9 mouse cellular contexts compared by ENCODE assay signal in genomic region chr15:81904939-81905338, GRCm38 (mm10). TPM values are rescaled to one million over a fixed set of nuclear protein-coding genes. Genes with fewer than 3 reads are reported as not detected.
DNase-seq lines count a peak whose midpoint lies in the region; ATAC-seq and TF ChIP-seq lines count a peak whose summit lies in the region.
"Had no signal": no experiment of that assay in that cellular context is flagged by ENCODE, and none has a peak within 500 bp of the region (broad histone marks: within the 10 kb centered on the region; RNA-seq: fewer than 3 reads in every experiment).

No protein-coding gene starts in this region.

- H3K27ac ChIP-seq in intestine, embryonic 14.5 days (ENCODE audit: low read depth): no peak overlapping the region
- H3K27ac ChIP-seq in intestine, embryonic 16.5 days (ENCODE audit: low read length): no peak overlapping the region
- H3K27ac ChIP-seq in ES-E14 (ENCODE audit: insufficient read depth, low read depth, low read length, poor library complexity, severe bottlenecking): no peak overlapping the region
- no peak overlapping the region for H3K27ac ChIP-seq in midbrain, postnatal 0 days (ENCODE audit: low read depth, low read length)
- H3K27ac ChIP-seq in stomach, postnatal 0 days (replicated peaks): no peak overlapping the region
- H3K27ac ChIP-seq: midbrain, embryonic 12.5 days had no signal

- H3K36me3 ChIP-seq in intestine, embryonic 14.5 days (ENCODE audit: control insufficient read depth, insufficient read depth, low read length): peaks cover 88% of the 10 kb centered on the region
- peaks cover 34% of the 10 kb centered on the region for H3K36me3 ChIP-seq in intestine, embryonic 16.5 days (ENCODE audit: control insufficient read depth, insufficient read depth, low read length)
- H3K36me3 ChIP-seq in ES-E14 (ENCODE audit: control insufficient read depth, insufficient read depth, low read length, poor library complexity, severe bottlenecking): peaks cover 47% of the 10 kb centered on the region
- peaks cover 54% of the 10 kb centered on the region for H3K36me3 ChIP-seq in midbrain, postnatal 0 days (ENCODE audit: insufficient read depth, low read length)
- peaks cover 38% of the 10 kb centered on the region for H3K36me3 ChIP-seq in stomach, postnatal 0 days (ENCODE audit: control insufficient read depth, insufficient read depth, low read length)

- peak; percentile 82 for TF ChIP-seq CTCF in midbrain, postnatal 0 days (IDR thresholded peaks at IDR 0.05)
- TF ChIP-seq CTCF in stomach, postnatal 0 days (IDR thresholded peaks at IDR 0.05; ENCODE audit: low read depth): peak; percentile 86

- H3K4me1 ChIP-seq in intestine, embryonic 14.5 days (replicated peaks; ENCODE audit: control insufficient read depth, insufficient read depth, low read length): no peaks in the 10 kb centered on the region
- H3K4me1 ChIP-seq in intestine, embryonic 16.5 days (ENCODE audit: control insufficient read depth, insufficient read depth, low read length): no peaks in the 10 kb centered on the region
- no peaks in the 10 kb centered on the region for H3K4me1 ChIP-seq in ES-E14 (ENCODE audit: control insufficient read depth in 2 of 2, insufficient read depth in 2 of 2, low read length in 2 of 2, poor library complexity in 1 of 2)
- no peaks in the 10 kb centered on the region for H3K4me1 ChIP-seq in midbrain, postnatal 0 days (ENCODE audit: insufficient read depth, low read length)
- no peaks in the 10 kb centered on the region for H3K4me1 ChIP-seq in stomach, postnatal 0 days (replicated peaks; ENCODE audit: control insufficient read depth, insufficient read depth)
- H3K4me1 ChIP-seq: midbrain, embryonic 12.5 days had no signal

- no peak overlapping the region for H3K4me3 ChIP-seq in intestine, embryonic 14.5 days (ENCODE audit: low read depth, low read length)
- no peak overlapping the region for H3K4me3 ChIP-seq in intestine, embryonic 16.5 days (ENCODE audit: low read length)
- H3K4me3 ChIP-seq in ES-E14 (ENCODE audit: insufficient read depth in 1 of 2, low read depth in 1 of 2, low read length in 2 of 2, poor library complexity in 1 of 2, severe bottlenecking in 1 of 2): no peak overlapping the region
- no peak overlapping the region for H3K4me3 ChIP-seq in midbrain, postnatal 0 days (ENCODE audit: low read depth, low read length)
- H3K4me3 ChIP-seq in stomach, postnatal 0 days (ENCODE audit: low read depth, low read length): no peak overlapping the region
- H3K4me3 ChIP-seq: midbrain, embryonic 12.5 days had no signal

- TF ChIP-seq EP300 in stomach, postnatal 0 days (optimal IDR thresholded peaks at IDR 0.05): no peak

- in situ Hi-C loops in ES-E14 (cut with MboI; ENCODE audit: low sequenced_read_pairs in 2 of 2, unreplicated experiment in 2 of 2): no loop called here

- no peak for ATAC-seq in intestine, embryonic 14.5 days (replicated peaks; ENCODE audit: low FRiP score, low TSS enrichment, low read depth)
- ATAC-seq in intestine, embryonic 16.5 days: no peak
- no peak for ATAC-seq in midbrain, postnatal 0 days (ENCODE audit: low FRiP score)
- ATAC-seq in stomach, postnatal 0 days (ENCODE audit: low FRiP score, low TSS enrichment): no peak

- no peaks in the 10 kb centered on the region for H3K9me3 ChIP-seq in intestine, embryonic 14.5 days (ENCODE audit: control insufficient read depth, low read length)
- H3K9me3 ChIP-seq in intestine, embryonic 16.5 days (ENCODE audit: control insufficient read depth, low read length): no peaks in the 10 kb centered on the region
- no peaks in the 10 kb centered on the region; the same call in 1 of the 2 replicates for H3K9me3 ChIP-seq in ES-E14 (ENCODE audit: control insufficient read depth, insufficient read depth, low read depth, low read length)
- H3K9me3 ChIP-seq in midbrain, postnatal 0 days (ENCODE audit: low read length): no peaks in the 10 kb centered on the region
- H3K9me3 ChIP-seq in stomach, postnatal 0 days (ENCODE audit: control insufficient read depth, low read length): no peaks in the 10 kb centered on the region
- H3K9me3 ChIP-seq: midbrain, embryonic 12.5 days had no signal

- peak; percentile 88 for DNase-seq in intestine, embryonic 14.5 days (ENCODE audit: low spot score)
- DNase-seq in ES-E14 (ENCODE audit: low read depth, low spot score): peak; percentile 71
- DNase-seq in c-Kit-positive CD71-positive TER-119-negative erythroid progenitor cells, embryonic 14.5 days (ENCODE audit: low read depth): peak; percentile 65
- DNase-seq in frontal cortex, postnatal 25 days (ENCODE audit: low spot score in 2 of 2): peak; percentile 70 to 80
- DNase-seq in layer of hippocampus, postnatal 10 days (ENCODE audit: low spot score in 2 of 2): peak; percentile 83 to 84
- peak; percentile 71 for DNase-seq in midbrain, postnatal 0 days (ENCODE audit: low spot score)
- peak; percentile 78 for DNase-seq in stomach, postnatal 0 days (ENCODE audit: low spot score)

- H3K4me2 ChIP-seq in intestine, embryonic 14.5 days (ENCODE audit: low read length): no peak overlapping the region
- H3K4me2 ChIP-seq in intestine, embryonic 16.5 days (ENCODE audit: low read depth, low read length): no peak overlapping the region
- no peak overlapping the region for H3K4me2 ChIP-seq in midbrain, postnatal 0 days (ENCODE audit: low read depth, low read length, poor library complexity, severe bottlenecking)
- H3K4me2 ChIP-seq in stomach, postnatal 0 days (replicated peaks; ENCODE audit: low read depth): no peak overlapping the region
- H3K4me2 ChIP-seq: midbrain, embryonic 12.5 days had no signal

- WGBS in intestine, embryonic 14.5 days: 37% methylated on average over 2 of the region's 2 CpGs
- whole genome bisulfite sequencing in intestine, embryonic 16.5 days: 45% methylated on average over 2 of the region's 2 CpGs
- WGBS in midbrain, postnatal 0 days: 39% methylated on average over 2 of the region's 2 CpGs
- 38% methylated on average over 2 of the region's 2 CpGs for WGBS in stomach, postnatal 0 days

- no peaks in the 10 kb centered on the region for H3K27me3 ChIP-seq in intestine, embryonic 14.5 days (replicated peaks; ENCODE audit: control insufficient read depth, insufficient read depth, low read length)
- no peaks in the 10 kb centered on the region for H3K27me3 ChIP-seq in intestine, embryonic 16.5 days (replicated peaks; ENCODE audit: control insufficient read depth, insufficient read depth, low read length)
- H3K27me3 ChIP-seq in midbrain, postnatal 0 days (ENCODE audit: insufficient read depth, low read length): no peaks in the 10 kb centered on the region
- H3K27me3 ChIP-seq in stomach, postnatal 0 days (ENCODE audit: control insufficient read depth, insufficient read depth, low read length): no peaks in the 10 kb centered on the region
- H3K27me3 ChIP-seq: midbrain, embryonic 12.5 days had no signal

- H3K9ac ChIP-seq in intestine, embryonic 14.5 days (ENCODE audit: low read length): no peak overlapping the region
- H3K9ac ChIP-seq in intestine, embryonic 16.5 days (ENCODE audit: low read depth, low read length): no peak overlapping the region
- no peak overlapping the region for H3K9ac ChIP-seq in ES-E14 (ENCODE audit: insufficient read depth, low read depth, low read length, poor library complexity, severe bottlenecking)
- no peak overlapping the region for H3K9ac ChIP-seq in midbrain, postnatal 0 days (replicated peaks; ENCODE audit: low read length, poor library complexity, severe bottlenecking)
- H3K9ac ChIP-seq in stomach, postnatal 0 days (ENCODE audit: low read length): no peak overlapping the region
- H3K9ac ChIP-seq: midbrain, embryonic 12.5 days had no signal

RNA-seq across cellular contexts. Expression of gene Polr3h, which starts 21.1 kb away (rescaled TPM):
- polyA plus RNA-seq in intestine, embryonic 14.5 days (2014; fragmentation: Nextera tagmentation; extraction: Ambion mirVana): 75.4 and 79.5 TPM in 2 replicates
- polyA plus RNA-seq in intestine, embryonic 16.5 days (2015; fragmentation: Nextera tagmentation; extraction: Ambion mirVana): 83.9 and 85.0 TPM in 2 replicates
- 72.4 and 83.7 TPM in 2 replicates for total RNA-seq in ES-E14 (2012; rRNA removed)
- total RNA-seq in layer of hippocampus, postnatal 10 days (2021): 10 to 100 TPM; 50.9 to 52.8 TPM
- total RNA-seq in midbrain, postnatal 0 days (2014; rRNA removed): 46.5 and 49.5 TPM in 2 replicates
- polyA plus RNA-seq in midbrain, postnatal 0 days (2015; fragmentation: Nextera tagmentation; extraction: Ambion mirVana): 77.0 and 80.3 TPM in 2 replicates
- 65.6 and 66.4 TPM in 2 replicates for polyA plus RNA-seq in stomach, postnatal 0 days (2015; fragmentation: Nextera tagmentation; extraction: Ambion mirVana)

RNA-seq across cellular contexts. Expression of gene Csdc2, which starts 31.6 kb away (rescaled TPM):
- polyA plus RNA-seq in intestine, embryonic 14.5 days (2014; fragmentation: Nextera tagmentation; extraction: Ambion mirVana): 16.0 and 19.4 TPM in 2 replicates
- 11.2 and 12.4 TPM in 2 replicates for polyA plus RNA-seq in intestine, embryonic 16.5 days (2015; fragmentation: Nextera tagmentation; extraction: Ambion mirVana)
- total RNA-seq in ES-E14 (2012; rRNA removed): 1.2 TPM in 2 replicates
- 100 to 1,000 TPM; 170 to 185 TPM for total RNA-seq in layer of hippocampus, postnatal 10 days (2021)
- total RNA-seq in midbrain, postnatal 0 days (2014; rRNA removed): 172 and 196 TPM in 2 replicates
- 323 and 327 TPM in 2 replicates for polyA plus RNA-seq in midbrain, postnatal 0 days (2015; fragmentation: Nextera tagmentation; extraction: Ambion mirVana)
- polyA plus RNA-seq in stomach, postnatal 0 days (2015; fragmentation: Nextera tagmentation; extraction: Ambion mirVana): 9.5 and 9.7 TPM in 2 replicates

RNA-seq across cellular contexts. Expression of gene Aco2, which starts 32.8 kb away (rescaled TPM):
- 171 and 178 TPM in 2 replicates for polyA plus RNA-seq in intestine, embryonic 14.5 days (2014; fragmentation: Nextera tagmentation; extraction: Ambion mirVana)
- polyA plus RNA-seq in intestine, embryonic 16.5 days (2015; fragmentation: Nextera tagmentation; extraction: Ambion mirVana): 288 and 307 TPM in 2 replicates
- total RNA-seq in ES-E14 (2012; rRNA removed): 444 and 478 TPM in 2 replicates
- total RNA-seq in layer of hippocampus, postnatal 10 days (2021): 100 to 1,000 TPM; 396 to 417 TPM
- total RNA-seq in midbrain, postnatal 0 days (2014; rRNA removed): 380 and 412 TPM in 2 replicates
- 257 and 279 TPM in 2 replicates for polyA plus RNA-seq in midbrain, postnatal 0 days (2015; fragmentation: Nextera tagmentation; extraction: Ambion mirVana)
- 130 and 141 TPM in 2 replicates for polyA plus RNA-seq in stomach, postnatal 0 days (2015; fragmentation: Nextera tagmentation; extraction: Ambion mirVana)

RNA-seq across cellular contexts. Expression of gene Phf5a, which starts 33.2 kb away (rescaled TPM):
- 179 and 194 TPM in 2 replicates for polyA plus RNA-seq in intestine, embryonic 14.5 days (2014; fragmentation: Nextera tagmentation; extraction: Ambion mirVana)
- 119 and 122 TPM in 2 replicates for polyA plus RNA-seq in intestine, embryonic 16.5 days (2015; fragmentation: Nextera tagmentation; extraction: Ambion mirVana)
- 112 and 157 TPM in 2 replicates for total RNA-seq in ES-E14 (2012; rRNA removed)
- total RNA-seq in layer of hippocampus, postnatal 10 days (2021): 10 to 100 TPM; 44.9 to 49.2 TPM
- 31.8 and 34.1 TPM in 2 replicates for total RNA-seq in midbrain, postnatal 0 days (2014; rRNA removed)
- 107 and 118 TPM in 2 replicates for polyA plus RNA-seq in midbrain, postnatal 0 days (2015; fragmentation: Nextera tagmentation; extraction: Ambion mirVana)
- 75.8 and 77.0 TPM in 2 replicates for polyA plus RNA-seq in stomach, postnatal 0 days (2015; fragmentation: Nextera tagmentation; extraction: Ambion mirVana)

RNA-seq across cellular contexts. Expression of gene Tob2, which starts 46.3 kb away (rescaled TPM):
- polyA plus RNA-seq in intestine, embryonic 14.5 days (2014; fragmentation: Nextera tagmentation; extraction: Ambion mirVana): 23.0 TPM in 2 replicates
- polyA plus RNA-seq in intestine, embryonic 16.5 days (2015; fragmentation: Nextera tagmentation; extraction: Ambion mirVana): 25.3 and 28.6 TPM in 2 replicates
- total RNA-seq in ES-E14 (2012; rRNA removed): 16.7 and 20.9 TPM in 2 replicates
- 10 to 100 TPM; 25.2 to 31.9 TPM for total RNA-seq in layer of hippocampus, postnatal 10 days (2021)
- total RNA-seq in midbrain, postnatal 0 days (2014; rRNA removed): 10.9 and 15.4 TPM in 2 replicates
- polyA plus RNA-seq in midbrain, postnatal 0 days (2015; fragmentation: Nextera tagmentation; extraction: Ambion mirVana): 12.2 and 14.2 TPM in 2 replicates
- polyA plus RNA-seq in stomach, postnatal 0 days (2015; fragmentation: Nextera tagmentation; extraction: Ambion mirVana): 18.8 and 20.5 TPM in 2 replicates

Comparison
In these comparisons a context has a peak if more than half of its experiments do, and no peak if none do; other contexts are left out.
1. RNA of gene Csdc2, which starts 31.6 kb away (polyA plus RNA-seq): 323 to 327 TPM in midbrain, postnatal 0 days; 16.0 to 19.4 TPM in intestine, embryonic 14.5 days, 11.2 to 12.4 TPM in intestine, embryonic 16.5 days and 9.5 to 9.7 TPM in stomach, postnatal 0 days; every median in the first group is over 10 times any median in the second.
2. Peak in every context shown above with its lines, with median percentiles within 50 percentile points of each other: DNase-seq.